Mouse (Mus musculus) spleen, adult 2 months (tissue): ENCODE results near the gene Traf3ip2. TPM values are rescaled to one million over a fixed set of nuclear protein-coding genes. Genes with fewer than 3 reads are reported as not detected.
A peak's percentile ranks its signal among the peaks of the same experiment; 100 is the strongest.

ENCODE experiments used
- DNase-seq, 2 experiments: peaks; one replicate each; pipeline versions ENCODE4 v3.0.0 to v3.0.0-alpha.2; 2012 to 2021; ENCODE audit warnings: low spot score in 2 of 2, low read depth in 1 of 2
- H3K27ac ChIP-seq: fragments of 200-500 bp; 2 replicates; pipeline ENCODE4 v1.5.1; 2012; ENCODE audit warnings: low read length, inconsistent platforms; ENCODE audit not compliant: insufficient read depth
- H3K27me3 ChIP-seq: fragments of 200-500 bp; 2 replicates; pipeline ENCODE4 v1.6.1; 2012; ENCODE audit warnings: mild to moderate bottlenecking, moderate library complexity, low read length, inconsistent platforms; ENCODE audit not compliant: control insufficient read depth, insufficient read depth
- H3K36me3 ChIP-seq: fragments of 200-500 bp; 2 replicates; pipeline ENCODE4 v1.6.1; 2012; ENCODE audit warnings: mild to moderate bottlenecking, low read length, inconsistent platforms; ENCODE audit not compliant: control insufficient read depth, insufficient read depth
- H3K4me1 ChIP-seq: fragments of 200-500 bp; 2 replicates; pipeline ENCODE4 v1.6.1; 2011; ENCODE audit warnings: inconsistent platforms; ENCODE audit not compliant: control insufficient read depth, insufficient read depth, insufficient read length
- H3K4me3 ChIP-seq: fragments of 200-500 bp; 2 replicates; pipeline ENCODE4 v1.5.1; 2011; ENCODE audit warnings: mild to moderate bottlenecking, inconsistent platforms; ENCODE audit not compliant: insufficient read depth, insufficient read length; ENCODE audit errors: extremely low read depth
- CTCF ChIP-seq: fragments of 200-500 bp; IDR thresholded peaks from 2 replicates; pipeline ENCODE4 v1.5.1; 2011; ENCODE audit warnings: mild to moderate bottlenecking, inconsistent platforms; ENCODE audit not compliant: insufficient read depth, insufficient read length, insufficient replicate concordance; ENCODE audit errors: extremely low read depth
- POLR2A ChIP-seq: fragments of 200-500 bp; IDR thresholded peaks from 2 replicates; pipeline ENCODE4 v1.6.1; 2011; ENCODE audit warnings: low read depth, low read length, inconsistent platforms
- WGBS: fragments of 180-500 bp; shearing (Covaris S2); methylation state at CpG from one replicate; pipeline ENCODE4 v1.1.7; 2018; 5-methylcytosine and 5-hydroxymethylcytosine counted together
- polyA plus RNA-seq: library from polyadenylated mRNA; depleted of rRNA; stranded (reverse); fragments of >200 nt; gene quantifications from 2 replicates; pipeline ENCODE4 v1.2.3, GENCODE M21; 2012; rRNA removed

Traf3ip2 gene
- polyA plus RNA-seq: 23.8 and 26.8 TPM in 2 replicates

GRCm38 (mm10) chr10:39612633-39612988 lies at the start of gene Traf3ip2:
Gene Traf3ip2, plus strand, starts transcription at chr10:39612934.
- H3K27ac ChIP-seq: peak within 1 kb of the TSS; percentile 97
- no peak for DNase-seq
- 18% methylated on average over 4 of the region's 4 CpGs for WGBS
- H3K4me3 ChIP-seq: peak within 1 kb of the TSS; percentile 83
- peaks cover 2% of the 10 kb centered on the region; the same call in 1 of the 2 replicates for H3K4me1 ChIP-seq
- TF ChIP-seq CTCF (no peak), POLR2A (no peak)
- no peaks in the 10 kb centered on the region for H3K27me3 ChIP-seq
- 0 out of 2 replicates have a peak, but pooled peaks cover 2% of the 10 kb centered on the region for H3K36me3 ChIP-seq

DNA sequence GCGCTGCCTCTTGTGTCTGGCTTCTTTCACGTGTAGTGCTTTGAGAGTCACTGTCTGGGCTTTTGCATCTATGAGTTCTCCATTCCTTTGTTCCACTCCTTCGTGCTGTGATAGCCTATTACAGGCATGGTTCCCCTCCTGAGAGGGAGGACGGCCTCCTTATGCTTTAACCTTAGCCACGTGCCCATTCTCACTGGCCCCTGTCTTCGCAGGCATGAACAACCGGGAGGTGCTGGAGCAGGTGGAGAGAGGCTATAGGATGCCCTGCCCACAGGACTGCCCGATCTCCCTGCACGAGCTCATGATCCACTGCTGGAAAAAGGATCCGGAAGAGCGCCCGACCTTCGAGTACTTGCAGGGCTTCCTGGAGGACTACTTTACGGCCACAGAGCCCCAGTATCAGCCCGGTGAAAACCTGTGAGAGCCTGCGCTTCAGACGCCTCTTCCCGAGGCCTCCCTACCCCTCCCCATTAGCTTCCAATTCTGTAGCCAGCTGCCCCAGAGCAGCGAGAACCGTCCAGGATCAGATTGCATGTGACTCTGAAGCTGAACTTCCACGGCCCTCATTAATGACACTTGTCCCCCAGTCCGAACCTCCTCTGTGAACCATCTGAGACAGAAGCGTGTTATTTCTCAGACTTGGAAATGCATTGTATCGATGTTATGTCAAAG lies 49.0 kb upstream of the Traf3ip2 start:
- TF ChIP-seq POLR2A: no peak
- TF ChIP-seq CTCF: no peak
- Histone ChIP-seq H3K4me3 (no peak overlapping the region), H3K27me3 (no peaks in the 10 kb centered on the region), H3K27ac (no peak overlapping the region), H3K36me3 (peaks cover 4% of the 10 kb centered on the region; the same call in 1 of the 2 replicates), H3K4me1 (no peaks in the 10 kb centered on the region)
- DNase-seq: no peak
- 90% methylated on average over 24 of the region's 24 CpGs for WGBS

DNA sequence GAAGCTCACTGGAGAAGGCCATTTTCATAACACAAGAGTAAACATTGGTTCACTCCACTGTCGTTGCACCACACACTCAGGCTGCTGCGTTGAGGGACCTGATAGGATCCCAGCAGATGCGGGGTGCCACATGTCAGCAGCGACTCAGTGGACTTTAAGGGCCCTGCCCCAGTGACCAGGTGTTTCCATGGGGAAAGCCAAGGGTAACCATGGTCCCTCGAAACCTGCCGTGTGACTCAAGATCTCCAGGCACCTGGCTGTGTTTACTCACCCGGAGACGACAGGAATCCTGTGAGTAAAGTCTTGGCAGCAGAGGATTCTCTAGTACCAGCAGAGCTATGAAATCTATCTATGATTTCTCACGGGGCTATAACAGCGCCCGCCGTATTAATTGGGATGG lies 45.8 kb upstream of the Traf3ip2 start:
- whole genome bisulfite sequencing: 91% methylated on average over 12 of the region's 12 CpGs
- peaks cover 4% of the 10 kb centered on the region; the same call in 1 of the 2 replicates for H3K36me3 ChIP-seq

GRCm38 (mm10) chr10:39568991-39569390 lies 43.7 kb upstream of the Traf3ip2 start:
- Histone ChIP-seq H3K4me1 (no peaks in the 10 kb centered on the region), H3K27ac (no peak overlapping the region), H3K4me3 (no peak overlapping the region), H3K36me3 (peaks cover 1% of the 10 kb centered on the region; the same call in 1 of the 2 replicates), H3K27me3 (no peaks in the 10 kb centered on the region)
- no peak for TF ChIP-seq CTCF
- TF ChIP-seq POLR2A: no peak
- WGBS: 87% methylated on average over 4 of the region's 4 CpGs
- DNase-seq: no peak

More for the DNA sequence above, 45.8 kb upstream of the Traf3ip2 start:
- Histone ChIP-seq H3K27ac (no peak overlapping the region), H3K4me1 (no peaks in the 10 kb centered on the region), H3K27me3 (no peaks in the 10 kb centered on the region), H3K4me3 (no peak overlapping the region)
- no peak for TF ChIP-seq POLR2A
- no peak for TF ChIP-seq CTCF
- no peak for DNase-seq

DNA sequence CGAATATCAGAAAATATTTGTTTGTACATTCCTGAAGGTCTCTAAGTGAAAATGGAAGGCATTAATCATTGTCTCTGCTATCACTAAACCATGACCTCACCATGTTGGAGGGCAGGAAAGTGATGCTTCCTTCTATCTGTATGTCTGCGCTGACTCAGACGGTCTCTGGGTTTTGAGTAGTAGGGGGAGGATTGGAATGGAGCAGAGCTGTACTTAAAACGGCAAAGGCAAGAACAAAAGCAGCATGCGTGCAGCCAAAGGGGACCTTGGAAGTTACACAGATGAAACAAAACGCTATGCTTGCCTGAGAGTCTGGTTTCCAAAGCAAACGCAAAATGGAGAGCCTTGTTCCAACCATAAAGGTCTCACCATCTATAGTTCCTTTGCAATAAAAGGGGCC lies 41.7 kb upstream of the Traf3ip2 start:
- 0 out of 2 replicates have a peak, but pooled peaks cover 1% of the 10 kb centered on the region for H3K36me3 ChIP-seq
- H3K4me3 ChIP-seq: no peak overlapping the region
- H3K4me1 ChIP-seq: no peaks in the 10 kb centered on the region
- 76% methylated on average over 7 of the region's 7 CpGs for WGBS
- TF ChIP-seq CTCF (no peak), POLR2A (no peak)
- no peak overlapping the region for H3K27ac ChIP-seq
- DNase-seq: no peak
- H3K27me3 ChIP-seq: no peaks in the 10 kb centered on the region

DNA sequence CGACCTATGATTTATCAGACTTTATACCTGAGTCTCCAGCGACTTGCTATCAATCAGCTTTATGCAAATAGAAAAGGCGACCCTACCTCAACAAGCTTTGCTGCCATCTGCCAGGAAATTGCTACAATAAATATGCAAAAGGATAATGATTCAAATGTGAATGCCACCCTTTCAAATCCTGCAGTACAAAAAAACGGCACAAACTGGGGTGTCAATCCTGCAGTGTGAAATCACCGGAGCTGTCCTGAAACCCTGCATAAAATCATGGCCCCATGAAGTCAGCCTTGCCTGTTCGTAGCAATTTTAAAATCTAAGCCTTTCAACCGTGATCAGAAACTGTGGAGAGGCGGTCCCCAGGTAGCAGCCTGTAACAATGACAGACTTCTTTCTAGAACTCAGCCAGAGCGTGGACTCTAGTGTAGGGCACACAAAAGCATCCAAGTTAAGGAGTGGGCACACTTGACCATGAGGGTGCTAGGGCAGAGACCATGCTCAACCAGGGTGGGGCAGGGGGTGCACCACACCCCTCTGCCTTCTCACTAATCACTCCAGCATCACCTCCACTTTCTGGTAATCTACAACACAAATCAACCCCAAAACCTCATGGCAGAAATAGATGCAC lies 40.6 kb upstream of the Traf3ip2 start:
- H3K27ac ChIP-seq: no peak overlapping the region
- no peaks in the 10 kb centered on the region for H3K27me3 ChIP-seq
- no peak for TF ChIP-seq POLR2A
- TF ChIP-seq CTCF: no peak
- WGBS: 80% methylated on average over 9 of the region's 9 CpGs
- H3K36me3 ChIP-seq: no peaks in the 10 kb centered on the region
- no peaks in the 10 kb centered on the region for H3K4me1 ChIP-seq
- DNase-seq: no peak
- H3K4me3 ChIP-seq: no peak overlapping the region

DNA sequence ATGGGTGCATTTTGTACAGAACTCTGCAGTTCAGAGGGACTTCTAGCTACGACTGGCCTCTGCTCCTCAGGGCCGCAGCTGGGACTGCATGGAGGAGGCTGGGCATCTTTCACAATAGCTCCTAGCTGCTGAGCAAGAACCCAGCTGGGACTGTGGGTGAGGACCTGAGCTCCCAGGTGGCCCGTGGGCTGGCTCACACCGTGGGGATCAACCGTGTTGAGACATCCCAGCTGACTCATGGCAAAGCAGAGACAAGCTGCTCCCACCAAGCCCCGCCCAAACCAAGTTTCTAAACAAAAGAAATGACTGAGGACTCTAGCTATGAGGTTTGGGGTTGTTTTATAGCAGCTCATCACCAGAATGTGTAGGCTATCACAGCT lies 40.1 kb upstream of the Traf3ip2 start:
- Histone ChIP-seq H3K27ac (no peak overlapping the region), H3K4me3 (no peak overlapping the region), H3K27me3 (no peaks in the 10 kb centered on the region), H3K4me1 (no peaks in the 10 kb centered on the region), H3K36me3 (no peaks in the 10 kb centered on the region)
- no peak for DNase-seq
- TF ChIP-seq CTCF: no peak
- TF ChIP-seq POLR2A: no peak
- WGBS: 43% methylated on average over 6 of the region's 6 CpGs
